Mouse (Mus musculus) megakaryocyte progenitor cell, adult 5-6 weeks (primary cell): Measurements from ENCODE around the gene Akap8. TPM values are rescaled to one million over a fixed set of nuclear protein-coding genes. Genes with fewer than 3 reads are reported as not detected.

ENCODE experiments used
- ATAC-seq: replicated peaks from 2 replicates; pipeline ENCODE4 v1.8.0; 2016; ENCODE audit warnings: mild to moderate bottlenecking, moderate TSS enrichment, inconsistent platforms; ENCODE audit not compliant: poor library complexity
- total RNA-seq, 2 experiments: library from RNA; stranded (forward) in 1 of 2; stranded (reverse) in 1 of 2; fragments of 157-497, 149-512 nt in 1 of 2; fragments of 200-1000 nt in 1 of 2; gene quantifications; 2 replicates each; pipeline versions ENCODE4 v1.2.3 to v1.2.4; 2015 to 2017

The Akap8 gene
- total RNA-seq (2015), result 64.1 and 76.7 TPM in 2 replicates
- total RNA-seq (2017), result 116 and 161 TPM in 2 replicates

DNA sequence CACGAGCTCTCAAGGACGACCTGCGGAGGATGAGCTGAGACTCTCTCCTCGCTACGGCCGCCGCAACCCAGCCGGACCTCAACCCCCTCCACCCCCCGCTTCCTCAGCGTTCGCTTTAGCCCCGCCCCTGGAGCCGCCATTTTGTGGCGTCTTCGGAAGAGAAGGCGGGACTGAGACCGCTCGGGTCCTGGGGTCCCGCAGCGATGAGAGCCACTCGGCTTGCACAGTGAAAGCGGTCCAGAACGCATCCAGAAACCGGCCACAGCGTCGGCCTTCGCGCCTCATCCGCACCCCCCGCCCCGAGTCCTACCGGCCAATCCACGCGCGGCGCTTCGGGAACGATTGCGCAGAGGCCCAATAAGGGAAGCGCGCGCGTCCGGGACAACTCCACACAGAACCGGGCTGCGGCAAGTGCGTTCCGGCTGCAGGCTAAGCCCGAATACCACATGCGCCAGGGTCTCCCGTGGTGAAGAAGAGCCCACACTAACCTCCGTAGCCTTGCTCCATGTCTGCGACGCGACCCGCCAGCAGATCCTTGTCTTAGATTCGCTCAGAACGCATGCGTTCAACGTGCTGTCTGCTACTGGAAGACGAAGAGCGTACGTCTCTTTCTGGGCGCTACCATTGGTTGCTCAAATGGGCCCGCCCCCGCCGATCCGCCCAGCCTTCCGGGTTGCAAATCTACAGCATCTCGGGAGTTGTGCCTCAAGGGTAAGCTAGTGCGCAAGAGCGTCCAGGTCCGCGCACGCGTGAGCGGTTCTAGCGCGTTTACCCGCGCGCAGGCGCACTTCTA, at the start of gene Akap8:
Akap8 (minus strand) TSS at position 642 of the 793 bp plus-strand sequence.
- ATAC-seq, result peak; percentile 88

DNA sequence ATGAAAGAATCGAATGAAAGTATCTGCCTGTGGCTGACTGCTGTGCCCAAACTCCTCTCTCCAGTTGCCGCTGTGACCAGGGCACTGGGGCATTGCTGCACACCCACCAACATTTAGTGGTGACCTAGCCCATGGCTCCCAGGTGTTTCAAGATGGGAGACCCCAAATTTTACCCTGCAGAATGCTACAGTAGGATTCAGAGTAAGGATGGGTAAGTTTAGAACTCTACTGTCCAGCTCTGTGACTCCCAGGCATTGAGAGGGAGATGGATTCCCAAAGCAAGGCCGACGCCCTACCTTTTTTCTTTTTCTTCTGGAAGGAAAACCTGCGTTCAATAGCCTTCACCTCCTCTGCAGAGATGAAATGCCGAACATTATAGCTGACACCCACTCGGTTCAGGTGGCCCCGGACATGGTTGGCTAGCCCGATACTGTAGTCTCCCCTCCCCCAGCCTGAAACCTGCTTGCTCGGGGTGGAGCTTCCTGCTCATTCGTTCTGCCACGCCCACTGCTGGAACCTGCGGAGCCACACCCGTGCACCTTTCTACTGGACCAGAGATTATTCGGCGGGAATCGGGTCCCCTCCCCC, 48.0 kb upstream of the Akap8 start:
- ATAC-seq, result peak; percentile 24; the same call in 1 of the 2 replicates

DNA sequence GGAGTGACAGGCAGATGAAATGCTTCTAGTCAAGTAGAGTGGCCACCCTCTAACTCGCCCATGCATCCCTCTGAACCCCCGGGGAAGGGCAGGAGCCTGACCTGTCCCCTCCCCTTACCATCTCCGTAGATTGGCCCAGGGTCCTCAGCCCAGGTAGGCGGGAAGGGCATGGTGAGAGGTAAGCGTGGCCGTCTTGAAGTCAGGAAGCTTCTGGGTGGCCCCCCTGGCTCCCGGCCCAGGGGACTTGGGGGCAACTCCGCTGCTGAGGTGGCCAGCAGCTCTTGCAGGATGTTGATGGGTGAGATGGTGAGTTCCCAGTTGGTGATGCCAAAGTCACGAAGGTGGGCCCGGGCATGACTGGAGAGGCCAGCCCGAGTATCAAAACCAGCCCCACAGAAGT, 46.7 kb upstream of the Akap8 start:
- no peak for ATAC-seq

DNA sequence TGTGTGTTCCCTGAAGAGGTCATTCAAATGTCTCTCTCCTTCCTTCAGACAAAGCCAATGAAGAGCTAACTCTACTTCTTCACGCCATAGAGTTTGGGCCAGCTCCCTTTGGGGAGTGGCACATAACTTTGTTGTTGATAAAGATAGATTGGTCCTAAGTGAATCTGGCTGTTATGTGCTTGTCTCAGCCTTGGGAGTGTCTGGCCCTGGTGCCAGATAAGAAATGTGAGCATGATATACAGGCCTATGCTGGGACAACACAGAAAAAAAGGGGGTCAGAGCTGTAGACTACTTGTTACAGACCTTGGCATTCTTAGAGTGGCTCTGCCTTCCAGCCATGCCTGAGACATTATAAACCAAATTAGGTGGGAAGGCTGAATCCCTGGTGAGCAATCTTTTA, 44.3 kb upstream of the Akap8 start:
- ATAC-seq, result peak; percentile 59

DNA sequence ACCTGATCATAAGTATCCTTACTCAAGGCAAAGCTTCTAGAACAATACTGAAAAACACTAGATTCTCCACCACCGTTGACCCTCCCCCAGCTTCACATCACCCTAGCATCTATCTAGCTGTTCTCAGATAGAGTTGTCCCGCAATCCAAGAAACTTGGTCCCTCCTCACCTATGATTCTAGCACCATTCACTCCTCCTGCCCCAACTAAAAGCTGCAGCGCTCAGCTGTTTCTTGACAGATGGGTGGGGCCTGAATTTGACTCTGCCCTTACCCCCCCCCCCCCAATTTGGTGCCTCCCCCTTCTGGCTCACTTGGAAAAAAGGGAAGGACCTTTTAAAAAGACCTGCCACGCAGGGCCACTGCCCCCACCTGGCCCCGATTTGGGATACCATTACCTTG, 43.8 kb upstream of the Akap8 start:
- ATAC-seq, result 0 out of 2 replicates have a peak, but pooled peaks have one; percentile 3

DNA sequence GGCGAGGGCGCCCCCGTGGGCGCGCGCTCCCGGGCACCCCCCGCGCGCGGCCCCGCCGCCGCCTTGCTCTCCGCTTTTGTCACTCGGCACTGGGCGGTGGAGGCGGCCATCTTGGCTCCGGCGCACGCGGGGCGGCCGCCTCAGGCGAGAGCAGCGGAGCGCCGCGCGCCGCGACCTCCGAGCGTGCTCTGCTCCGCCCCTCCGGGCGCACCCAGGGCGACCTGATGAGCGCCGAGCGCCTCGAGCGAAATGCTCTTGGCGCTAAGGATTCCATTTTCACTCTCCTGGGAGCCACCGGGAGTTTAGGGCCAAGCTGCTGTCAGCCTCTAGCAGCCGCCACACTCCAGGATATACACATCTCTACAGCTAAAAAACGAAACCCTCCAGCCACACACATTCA, 43.3 kb upstream of the Akap8 start:
- peak; percentile 88 for ATAC-seq

DNA sequence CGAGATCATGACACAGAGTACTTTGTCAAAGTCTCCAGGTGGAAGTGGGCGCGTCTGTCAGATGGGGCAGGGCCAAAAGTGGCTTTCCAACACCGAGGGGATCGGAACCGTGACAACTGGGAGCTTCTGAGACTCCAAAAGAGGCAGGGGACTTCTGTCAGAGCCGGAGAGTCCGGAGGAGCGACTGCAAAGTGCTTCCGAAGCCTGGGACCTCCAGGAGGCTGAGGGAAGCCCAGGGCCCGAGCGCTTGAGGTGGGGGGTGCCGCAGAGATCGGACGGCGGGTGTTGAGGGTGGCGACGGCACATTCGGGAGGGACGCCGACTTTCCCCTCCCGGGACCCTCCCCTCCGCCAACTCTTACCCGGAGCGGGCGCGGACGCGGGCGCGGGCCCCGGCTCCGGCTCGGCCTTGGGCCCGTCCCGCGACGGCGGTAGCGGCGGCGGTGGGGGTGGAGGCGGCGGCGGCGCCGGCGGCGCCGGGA, 42.8 kb upstream of the Akap8 start:
- peak; percentile 27 for ATAC-seq

DNA sequence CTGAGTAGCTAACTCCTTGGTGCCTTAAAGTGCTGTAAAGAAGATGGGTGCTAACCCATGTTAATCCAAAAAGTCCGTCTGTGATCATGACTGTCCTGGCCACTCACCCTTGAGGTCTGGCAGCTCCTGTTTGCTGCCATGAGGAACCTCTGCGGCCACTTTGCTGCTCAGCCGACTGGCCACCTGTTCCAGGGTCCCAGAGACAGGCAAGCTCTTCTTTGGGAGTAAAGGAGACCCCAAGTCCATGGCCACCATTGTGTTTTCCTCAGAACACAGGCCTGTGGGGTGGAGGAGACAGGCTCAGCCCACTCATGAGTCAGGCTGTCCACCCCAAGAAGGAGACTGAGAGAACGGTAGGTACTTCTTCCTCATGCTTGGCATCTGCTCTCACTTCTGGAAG, 41.6 kb upstream of the Akap8 start:
- no peak for ATAC-seq

DNA sequence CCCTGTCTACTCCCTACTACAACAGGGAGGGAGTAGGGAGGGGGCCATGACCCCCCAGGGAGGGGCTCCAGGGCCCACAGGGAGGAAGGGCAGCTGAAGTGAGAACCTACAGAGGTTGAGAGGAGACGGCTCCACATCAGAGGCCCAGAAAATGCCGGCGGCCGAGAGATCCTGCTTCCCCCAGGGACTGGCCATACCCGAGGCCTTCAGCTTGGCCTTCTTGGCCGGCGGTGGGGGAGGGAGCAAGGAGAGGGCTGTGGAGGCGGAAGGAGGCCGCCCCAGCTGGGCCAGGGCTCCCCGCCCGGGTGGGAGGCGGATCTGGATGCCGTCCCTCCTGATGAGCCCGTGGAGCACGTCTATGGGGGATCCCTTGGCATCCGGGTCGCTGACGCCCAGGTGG, 38.9 kb upstream of the Akap8 start:
- ATAC-seq, result no peak

DNA sequence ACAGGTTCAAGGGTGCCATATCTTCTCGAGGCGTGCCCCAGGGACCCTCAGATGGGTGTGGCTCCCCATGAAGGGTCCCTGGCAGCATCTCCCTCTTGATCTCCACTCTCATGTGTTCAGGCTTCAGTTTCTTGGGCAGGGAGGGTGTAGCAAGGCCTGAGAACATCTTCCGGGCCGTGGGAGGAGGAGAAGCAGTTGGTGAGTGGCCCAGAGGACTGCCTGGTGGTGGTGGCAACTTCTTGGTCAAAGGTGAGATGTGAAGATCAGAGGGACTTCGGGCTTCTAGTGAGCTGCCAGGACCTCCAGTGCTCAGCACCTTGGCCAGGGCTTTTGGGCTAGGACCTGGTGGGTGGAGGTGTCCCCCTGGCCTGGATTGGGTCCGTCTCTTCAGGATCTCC, 37.9 kb upstream of the Akap8 start:
- no peak for ATAC-seq

DNA sequence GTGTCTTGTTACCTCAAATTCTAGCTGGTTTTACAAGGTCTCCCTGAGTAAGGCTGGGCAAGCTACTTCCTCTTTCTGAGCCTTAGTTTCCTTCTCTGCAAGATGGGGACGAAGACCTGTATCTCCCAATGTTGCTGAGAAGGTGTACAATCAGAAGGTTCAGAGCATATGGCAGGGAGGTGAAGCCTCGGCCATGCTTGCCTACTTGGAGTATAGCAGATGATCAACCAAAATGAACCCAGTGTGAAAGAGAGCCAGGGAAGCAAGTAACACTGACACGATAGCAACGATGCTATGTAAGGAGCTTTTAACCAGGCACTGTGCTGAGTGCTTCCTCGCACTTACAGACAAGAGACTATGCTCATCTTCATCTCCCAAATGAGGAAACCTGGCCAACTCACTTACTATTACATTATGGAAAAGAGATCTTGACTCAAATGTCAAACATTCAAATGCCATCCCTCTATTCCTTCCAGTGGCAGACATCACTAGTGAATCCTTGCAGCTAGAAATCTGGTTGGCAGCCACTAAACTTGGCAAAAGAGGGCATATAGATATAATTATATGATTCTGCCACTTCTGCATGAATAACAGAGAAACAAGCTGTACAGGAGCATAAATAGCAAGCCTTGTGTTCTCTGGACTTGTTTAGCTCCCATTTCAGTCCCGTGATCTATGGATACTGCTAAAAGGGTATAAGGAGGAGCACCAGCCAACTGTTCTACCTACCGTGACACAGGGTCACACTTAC, 37.3 kb upstream of the Akap8 start:
- ATAC-seq, result no peak

DNA sequence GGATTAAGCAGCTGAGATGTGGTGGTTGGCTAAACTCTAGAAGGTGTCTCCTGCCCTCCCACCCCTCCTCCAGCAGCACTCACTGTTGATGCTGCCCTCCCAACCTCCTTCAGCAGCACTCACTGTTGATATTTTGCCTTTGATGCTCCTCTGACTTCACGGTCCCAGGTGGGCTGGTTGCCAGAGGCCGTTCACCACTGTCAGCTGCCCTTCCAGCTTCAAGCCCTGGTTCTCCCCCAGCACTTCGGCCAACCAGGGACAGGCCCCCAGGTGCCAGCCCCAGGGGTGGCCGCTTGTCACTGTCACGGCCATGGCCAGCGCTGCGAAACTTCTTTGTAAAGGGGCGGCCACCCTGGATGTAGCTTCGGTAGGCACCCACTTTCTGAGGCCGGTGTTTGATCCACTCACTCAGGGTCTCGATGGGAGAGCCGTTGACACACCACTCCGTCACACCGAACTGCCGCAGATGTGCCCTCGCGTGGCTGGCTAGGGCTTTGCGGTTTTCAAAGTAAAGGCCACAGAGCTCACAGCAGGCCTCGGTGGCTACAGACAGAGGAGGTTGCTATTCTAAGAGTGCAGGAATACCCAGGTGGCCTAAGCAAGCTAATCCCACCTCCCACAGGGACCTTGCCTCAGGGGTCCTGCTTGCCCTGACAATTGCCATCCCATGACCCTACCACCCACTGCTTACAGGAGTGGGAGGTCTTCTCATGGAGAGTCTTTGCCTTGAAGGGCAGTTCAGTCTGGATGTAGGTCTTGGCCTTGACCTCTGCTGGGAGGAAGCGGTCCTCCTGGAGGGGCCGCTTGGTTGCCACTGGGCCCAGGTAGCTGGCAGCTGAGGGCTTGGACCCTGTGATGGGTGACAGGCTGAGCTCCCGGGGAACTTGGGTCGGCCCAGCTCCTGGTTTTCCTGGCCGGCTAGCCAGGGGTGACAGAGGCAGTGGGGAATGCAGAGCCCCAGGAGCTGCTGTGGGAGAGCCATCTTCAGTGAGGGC, 36.0 kb upstream of the Akap8 start:
- no peak for ATAC-seq

DNA sequence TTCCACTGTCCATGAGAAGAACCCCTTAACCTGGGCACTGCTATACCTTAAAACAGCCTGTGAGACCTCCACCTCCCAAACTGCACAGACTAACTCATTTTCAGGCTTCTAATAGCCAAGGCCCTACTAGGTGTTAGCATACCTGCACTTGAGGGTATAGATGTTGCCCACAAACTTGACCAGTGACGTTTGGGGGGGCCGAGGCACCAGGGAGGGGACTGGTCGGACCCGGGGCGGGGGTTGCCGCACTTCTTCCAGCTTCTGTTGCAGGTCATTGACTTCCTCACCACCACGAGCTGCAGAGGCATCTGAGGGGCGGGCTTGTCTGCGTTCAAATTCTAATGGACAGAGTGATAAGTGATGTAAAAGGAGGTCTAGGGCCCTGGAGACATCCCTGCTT, 35.2 kb upstream of the Akap8 start:
- ATAC-seq, result no peak

DNA sequence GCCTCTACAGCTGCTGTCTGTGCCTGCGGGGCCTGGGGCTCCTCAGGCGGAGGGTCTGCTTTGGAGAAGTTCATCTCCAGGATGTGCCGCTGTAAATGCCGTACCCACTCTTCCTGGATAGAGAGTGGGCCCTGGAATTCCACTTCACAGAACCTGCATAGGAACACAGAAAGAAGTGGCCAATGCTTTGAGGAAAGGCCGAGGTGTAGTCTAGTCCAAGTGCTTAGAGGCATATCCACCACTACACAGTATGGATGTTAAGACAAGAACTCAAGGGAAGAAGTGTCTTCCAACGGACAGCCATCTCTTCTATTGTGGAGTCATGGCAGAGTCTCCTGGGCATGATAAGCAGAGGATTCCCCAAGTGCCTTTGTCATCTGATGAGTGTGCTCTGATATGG, 34.0 kb upstream of the Akap8 start:
- ATAC-seq, result no peak

DNA sequence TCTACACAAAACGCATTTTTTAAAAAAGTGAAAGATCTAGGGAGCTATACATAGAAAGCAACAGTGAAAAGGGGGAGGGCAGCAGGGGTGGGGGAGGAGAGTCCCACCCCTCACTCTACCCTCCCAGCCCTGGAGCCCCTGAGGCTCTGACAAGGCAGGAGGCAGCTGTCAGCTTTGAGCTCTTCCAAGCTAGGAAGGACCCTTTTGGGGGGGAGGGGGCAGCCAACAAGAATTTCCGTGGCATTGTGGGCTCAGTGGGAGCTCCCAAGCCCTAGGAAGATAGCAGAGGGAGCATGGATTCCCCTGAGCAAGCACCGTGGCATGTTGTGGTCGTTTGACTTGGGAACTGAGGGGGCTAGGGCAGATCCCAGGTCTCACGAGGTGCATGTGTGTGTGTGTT, 33.2 kb upstream of the Akap8 start:
- no peak for ATAC-seq

DNA sequence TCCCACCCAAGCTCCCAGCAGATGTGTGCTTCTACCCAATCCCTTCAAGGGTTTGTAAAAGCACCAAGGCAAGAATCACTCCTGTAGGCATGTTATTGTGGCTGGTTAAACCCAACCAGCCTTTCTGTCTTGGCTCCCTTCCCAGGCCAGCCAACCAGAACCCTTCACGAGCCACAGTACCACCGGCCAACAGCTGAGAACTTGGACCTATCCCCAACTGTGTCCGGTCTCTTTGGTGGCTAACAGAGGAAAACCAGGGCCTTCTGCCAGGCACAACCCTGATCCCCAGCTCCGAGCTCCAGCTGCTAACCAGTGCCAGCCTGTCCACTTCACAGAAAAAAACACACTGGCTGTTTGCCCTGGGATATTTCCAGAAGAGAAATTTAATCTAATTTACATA, 32.7 kb upstream of the Akap8 start:
- no peak for ATAC-seq

DNA sequence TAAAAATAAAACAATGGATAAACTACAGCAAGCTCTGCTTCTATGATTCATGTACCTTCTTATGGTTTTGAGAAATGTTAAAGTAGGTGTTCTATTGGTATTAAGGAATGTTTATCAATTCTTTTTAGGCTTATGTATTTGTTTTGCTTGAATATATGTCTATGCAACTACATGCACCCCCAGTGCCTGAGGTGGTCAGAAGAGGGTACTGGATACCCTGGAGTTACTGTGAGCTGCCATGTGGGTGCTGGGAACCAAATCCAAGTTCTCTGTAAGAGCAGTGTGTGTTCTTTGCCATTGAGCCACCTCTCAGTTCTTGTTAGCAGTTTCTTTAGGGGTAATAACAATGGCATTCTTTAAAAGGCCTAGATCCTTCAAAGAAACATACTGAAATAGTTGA, 30.7 kb upstream of the Akap8 start:
- ATAC-seq, result no peak

DNA sequence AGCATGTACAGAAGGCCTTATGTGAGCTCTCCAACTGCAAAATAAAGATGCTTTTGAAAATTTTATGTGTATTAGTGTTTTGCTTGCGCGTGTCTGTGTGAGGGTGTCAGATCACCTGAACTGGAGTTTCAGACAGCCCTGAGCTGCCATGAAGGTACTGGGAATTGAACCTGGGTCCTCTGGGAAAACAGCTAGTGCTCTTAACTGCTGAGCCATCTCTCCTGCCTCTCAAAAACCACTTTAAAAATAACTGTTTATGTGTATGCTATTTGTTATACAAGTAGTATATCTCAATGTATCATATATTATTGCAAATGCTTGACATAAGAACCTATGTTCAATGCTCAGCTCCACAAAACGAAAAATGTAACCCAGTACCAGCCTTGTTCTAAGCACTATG, 30.2 kb upstream of the Akap8 start:
- ATAC-seq, result no peak

DNA sequence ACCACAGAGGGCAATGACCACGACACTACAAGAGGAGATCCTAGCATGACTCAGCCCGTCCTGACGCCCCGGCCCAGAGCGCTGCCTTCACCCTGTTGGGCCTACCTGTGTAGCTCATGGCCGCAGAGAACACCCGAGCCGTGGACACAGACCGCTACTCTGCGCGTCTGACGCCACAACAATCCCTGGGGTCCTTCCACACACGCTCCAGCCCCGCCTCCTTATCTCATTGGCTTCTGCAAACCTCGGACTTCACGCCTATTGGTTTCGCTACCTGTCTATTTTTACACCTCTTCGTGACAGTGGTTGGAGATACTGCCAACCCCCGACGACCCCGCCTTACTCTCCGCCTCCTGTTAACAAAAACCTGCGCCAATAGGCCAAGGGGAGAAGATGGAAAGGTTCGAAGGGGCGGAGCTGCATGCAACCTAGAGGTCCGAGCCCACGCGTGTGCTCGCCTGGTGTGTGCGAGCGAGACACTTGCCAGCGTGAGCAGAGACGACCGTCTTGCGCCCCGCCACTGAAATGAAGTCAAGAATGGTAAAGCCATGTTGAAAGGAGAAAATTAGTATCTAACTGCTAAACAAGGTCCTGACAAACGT, 29.4 kb upstream of the Akap8 start, which contains the start of gene Akap8l:
Akap8l (minus strand) TSS at position 226 of the 602 bp plus-strand sequence.
- peak; percentile 85 for ATAC-seq

DNA sequence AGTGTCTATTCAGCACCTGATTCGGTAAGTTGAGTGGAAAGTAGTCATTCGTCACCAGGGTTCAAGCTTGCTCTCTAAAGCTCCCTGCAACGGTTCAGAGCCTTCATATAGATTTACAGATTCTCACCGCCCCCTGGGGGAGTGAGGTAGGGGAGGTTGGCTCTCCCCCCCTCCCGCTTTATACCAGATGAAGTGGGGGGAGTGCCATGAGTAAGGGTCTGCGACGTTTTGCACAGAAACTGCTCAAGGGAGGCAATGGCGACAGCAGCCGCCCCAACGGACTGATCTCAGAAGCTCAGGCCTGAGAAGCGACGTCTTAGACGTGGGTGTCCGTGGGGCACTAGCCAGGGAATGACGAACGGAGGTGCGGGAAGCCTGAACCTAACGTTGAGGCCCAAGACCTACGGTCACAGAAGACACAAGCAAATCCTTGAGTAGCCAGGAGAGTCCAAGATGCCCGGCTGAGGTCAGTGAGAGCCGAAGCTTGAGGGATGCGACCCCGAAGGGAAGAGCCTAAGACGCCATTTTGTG, 28.9 kb upstream of the Akap8 start:
- no peak for ATAC-seq
